Mouse (Mus musculus): ENCODE measurements at regions not wholly inside any gene's neighbourhood (a gene's known extent, or its start where the extent isn't known, plus 50 kb on each side); places are given as distances from the start of the nearest gene placed in this dataset.

- Histone ChIP-seq H3K4me2 (replicated peaks; ENCODE audit: low read depth, low read length) (no peak overlapping the region), H3K4me1 (ENCODE audit: control insufficient read depth, insufficient read depth, low read length) (no peaks in the 10 kb centered on the region), H3K9ac (ENCODE audit: low read depth, low read length) (no peak overlapping the region), H3K4me3 (ENCODE audit: low read length) (no peak overlapping the region), H3K27ac (ENCODE audit: low read depth, low read length) (no peak overlapping the region), H3K9me3 (ENCODE audit: control insufficient read depth, low read length) (no peaks in the 10 kb centered on the region; the same call in 1 of the 2 replicates), H3K27me3 (ENCODE audit: control insufficient read depth, insufficient read depth, low read length) (no peaks in the 10 kb centered on the region), H3K36me3 (ENCODE audit: control insufficient read depth, insufficient read depth, low read length) (no peaks in the 10 kb centered on the region)
- no peak for ATAC-seq (ENCODE audit: low FRiP score, low TSS enrichment)
- 89% methylated on average over 14 of the region's 14 CpGs for WGBS
Observed at GRCm38 (mm10) chr3:52676886-52677670, 340.0 kb downstream of the Cog6 start.

DNA sequence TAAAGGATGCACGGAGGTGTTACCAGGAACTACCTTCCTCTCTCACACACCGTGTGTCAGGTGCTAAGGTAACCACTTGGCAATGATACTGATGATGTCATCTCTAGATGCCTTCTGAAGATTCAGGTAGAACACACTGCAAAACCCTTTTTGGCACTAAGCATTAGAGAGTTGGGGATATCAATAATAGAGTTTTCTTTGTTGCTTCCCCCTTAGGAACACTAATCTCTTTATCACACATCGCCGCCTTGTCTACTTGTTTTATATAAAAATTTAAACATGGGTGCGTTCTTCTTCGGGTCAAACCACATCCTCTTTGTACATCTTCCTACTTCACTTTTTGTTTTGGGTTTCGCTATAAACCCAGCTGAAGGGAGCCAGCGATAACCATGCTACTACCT, 346.4 kb downstream of the Cog6 start:
- H3K9ac ChIP-seq (ENCODE audit: low read depth, low read length) = no peak overlapping the region
- 0 out of 2 replicates have a peak, but pooled peaks cover 3% of the 10 kb centered on the region for H3K4me1 ChIP-seq (ENCODE audit: control insufficient read depth, insufficient read depth, low read length)
- no peaks in the 10 kb centered on the region for H3K27me3 ChIP-seq (ENCODE audit: control insufficient read depth, insufficient read depth, low read length)
- no peaks in the 10 kb centered on the region for H3K36me3 ChIP-seq (ENCODE audit: control insufficient read depth, insufficient read depth, low read length)
- H3K4me3 ChIP-seq (ENCODE audit: low read length) = no peak overlapping the region
- ATAC-seq (ENCODE audit: low FRiP score, low TSS enrichment) = no peak
- WGBS = 96% methylated on average over 8 of the region's 8 CpGs
- no peak overlapping the region for H3K4me2 ChIP-seq (replicated peaks; ENCODE audit: low read depth, low read length)
- no peaks in the 10 kb centered on the region for H3K9me3 ChIP-seq (ENCODE audit: control insufficient read depth, low read length)
- H3K27ac ChIP-seq (ENCODE audit: low read depth, low read length) = no peak overlapping the region

DNA sequence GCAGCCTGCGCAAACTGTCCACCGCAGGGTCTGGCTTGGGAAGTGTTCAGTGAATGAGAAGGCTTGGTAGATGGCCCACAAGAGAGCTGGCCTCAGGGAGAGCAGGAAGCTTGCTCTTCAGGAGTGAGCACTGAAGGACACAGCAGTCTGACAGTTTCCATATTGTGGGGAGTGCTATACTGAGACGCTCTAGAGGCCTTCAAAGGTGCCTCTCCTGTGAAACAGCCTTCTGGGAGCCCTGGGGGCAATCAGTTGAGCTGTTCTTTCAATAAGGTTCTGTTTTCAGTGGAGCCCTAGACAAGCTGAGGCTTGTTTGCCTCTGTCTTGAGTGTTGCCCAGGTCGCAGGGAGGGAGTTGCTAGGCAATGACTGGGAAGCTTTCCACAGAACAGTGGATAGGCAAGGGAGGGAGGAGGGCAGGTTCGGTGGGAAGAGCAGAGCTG, 353.9 kb downstream of the Cog6 start:
- Histone ChIP-seq H3K4me2 (replicated peaks; ENCODE audit: low read depth, low read length) (no peak overlapping the region), H3K27me3 (ENCODE audit: control insufficient read depth, insufficient read depth, low read length) (no peaks in the 10 kb centered on the region), H3K4me3 (ENCODE audit: low read length) (no peak overlapping the region), H3K27ac (ENCODE audit: low read depth, low read length) (no peak overlapping the region), H3K4me1 (ENCODE audit: control insufficient read depth, insufficient read depth, low read length) (peaks cover 5% of the 10 kb centered on the region; the same call in 1 of the 2 replicates), H3K36me3 (ENCODE audit: control insufficient read depth, insufficient read depth, low read length) (no peaks in the 10 kb centered on the region), H3K9ac (ENCODE audit: low read depth, low read length) (no peak overlapping the region), H3K9me3 (ENCODE audit: control insufficient read depth, low read length) (no peaks in the 10 kb centered on the region)
- no peak for ATAC-seq (ENCODE audit: low FRiP score, low TSS enrichment)
- WGBS = 55% methylated on average over 5 of the region's 5 CpGs

DNA sequence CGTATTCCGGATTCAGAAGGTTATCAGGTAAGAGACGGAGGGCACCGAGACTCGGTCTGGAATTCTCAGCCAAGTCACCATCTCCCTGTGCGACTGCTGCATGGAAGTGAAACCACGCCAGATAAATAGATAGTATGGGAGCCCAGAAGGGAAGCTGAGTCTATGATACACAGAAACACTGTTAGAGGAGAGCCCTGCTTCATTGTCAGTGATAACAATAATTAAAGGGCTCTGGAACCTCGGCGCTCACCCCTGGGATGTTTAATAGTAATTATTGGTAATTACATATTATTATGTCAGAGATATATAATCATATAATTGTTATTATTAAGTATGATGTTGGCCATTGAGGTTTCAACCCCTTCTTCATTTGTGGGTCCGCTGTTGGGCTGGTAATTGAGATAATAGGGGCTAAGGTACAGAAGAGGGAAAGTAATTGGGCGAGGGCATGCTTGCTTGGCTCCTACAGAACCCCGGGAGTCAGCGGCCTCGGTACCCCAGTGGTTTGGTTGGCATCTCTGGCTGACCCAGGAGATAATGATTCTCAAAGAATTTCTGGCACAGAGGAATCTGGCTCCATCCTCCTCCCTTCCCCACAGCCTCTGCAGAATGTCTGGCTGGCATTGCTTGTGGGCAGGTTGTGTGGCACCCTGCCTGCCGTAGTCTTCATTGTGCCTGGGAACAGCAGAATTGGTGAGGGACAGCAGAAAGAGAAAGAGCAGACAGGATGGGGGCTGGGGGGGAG, 354.7 kb downstream of the Cog6 start:
- H3K4me1 ChIP-seq (ENCODE audit: control insufficient read depth, insufficient read depth, low read length) = peaks cover 5% of the 10 kb centered on the region; the same call in 1 of the 2 replicates
- no peak for ATAC-seq (ENCODE audit: low FRiP score, low TSS enrichment)
- no peaks in the 10 kb centered on the region for H3K9me3 ChIP-seq (ENCODE audit: control insufficient read depth, low read length)
- no peaks in the 10 kb centered on the region for H3K27me3 ChIP-seq (ENCODE audit: control insufficient read depth, insufficient read depth, low read length)
- no peak overlapping the region for H3K27ac ChIP-seq (ENCODE audit: low read depth, low read length)
- H3K4me2 ChIP-seq (replicated peaks; ENCODE audit: low read depth, low read length) = no peak overlapping the region
- H3K36me3 ChIP-seq (ENCODE audit: control insufficient read depth, insufficient read depth, low read length) = no peaks in the 10 kb centered on the region
- no peak overlapping the region for H3K9ac ChIP-seq (ENCODE audit: low read depth, low read length)
- 92% methylated on average over 15 of the region's 15 CpGs for WGBS
- no peak overlapping the region for H3K4me3 ChIP-seq (ENCODE audit: low read length)

DNA sequence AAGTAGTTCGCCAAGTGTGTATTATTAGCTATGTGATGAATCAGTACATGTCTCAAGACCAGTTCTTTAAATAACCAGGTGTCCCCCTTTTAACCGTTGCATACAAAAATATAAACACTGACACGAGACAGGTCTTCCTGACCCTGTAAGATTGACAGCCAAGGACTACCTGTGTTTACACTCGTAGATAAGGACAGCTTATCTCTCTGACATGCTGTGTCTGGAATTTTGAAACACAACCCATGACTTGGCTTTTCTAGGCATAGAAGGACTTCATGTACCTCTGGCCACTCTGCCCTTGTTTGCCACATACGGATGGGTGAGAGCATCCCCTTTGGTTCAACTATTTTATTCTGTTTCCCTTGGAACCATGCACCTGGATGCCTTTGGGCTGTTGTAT, 364.0 kb downstream of the Cog6 start:
- no peak overlapping the region for H3K27ac ChIP-seq (ENCODE audit: low read depth, low read length)
- 74% methylated on average over 5 of the region's 5 CpGs for WGBS
- no peak for ATAC-seq (ENCODE audit: low FRiP score, low TSS enrichment)

DNA sequence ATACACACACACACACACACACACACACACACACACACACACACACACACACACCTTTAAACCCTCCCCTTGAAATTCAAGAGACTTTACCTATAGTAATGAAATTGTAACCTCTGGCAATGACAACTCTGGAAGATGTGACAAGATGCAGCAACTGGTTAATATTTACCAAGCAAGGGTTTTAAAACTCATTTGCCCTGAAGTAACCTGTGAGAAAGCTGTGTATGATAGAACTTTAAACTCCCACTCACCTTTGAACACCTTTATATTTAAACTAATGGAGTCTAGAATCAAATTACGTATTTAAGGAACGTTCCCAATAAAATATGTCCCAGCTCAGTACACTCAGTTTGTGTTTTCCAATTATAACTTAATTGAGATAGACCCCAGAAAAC, 364.6 kb downstream of the Cog6 start:
- Histone ChIP-seq H3K4me3 (ENCODE audit: low read length) (no peak overlapping the region), H3K4me1 (ENCODE audit: control insufficient read depth, insufficient read depth, low read length) (no peaks in the 10 kb centered on the region), H3K36me3 (ENCODE audit: control insufficient read depth, insufficient read depth, low read length) (no peaks in the 10 kb centered on the region), H3K27me3 (ENCODE audit: control insufficient read depth, insufficient read depth, low read length) (no peaks in the 10 kb centered on the region), H3K9ac (ENCODE audit: low read depth, low read length) (no peak overlapping the region), H3K4me2 (replicated peaks; ENCODE audit: low read depth, low read length) (no peak overlapping the region), H3K27ac (ENCODE audit: low read depth, low read length) (no peak overlapping the region), H3K9me3 (ENCODE audit: control insufficient read depth, low read length) (peaks cover 2% of the 10 kb centered on the region; the same call in 1 of the 2 replicates)
- WGBS = 65% methylated on average over 2 of the region's 2 CpGs
- no peak for ATAC-seq (ENCODE audit: low FRiP score, low TSS enrichment)

More for the DNA sequence above, 364.0 kb downstream of the Cog6 start:
- H3K9me3 ChIP-seq (ENCODE audit: control insufficient read depth, low read length) = peaks cover 2% of the 10 kb centered on the region; the same call in 1 of the 2 replicates
- no peak overlapping the region for H3K4me3 ChIP-seq (ENCODE audit: low read length)
- H3K36me3 ChIP-seq (ENCODE audit: control insufficient read depth, insufficient read depth, low read length) = no peaks in the 10 kb centered on the region
- no peak overlapping the region for H3K4me2 ChIP-seq (replicated peaks; ENCODE audit: low read depth, low read length)
- no peaks in the 10 kb centered on the region for H3K27me3 ChIP-seq (ENCODE audit: control insufficient read depth, insufficient read depth, low read length)
- H3K4me1 ChIP-seq (ENCODE audit: control insufficient read depth, insufficient read depth, low read length) = no peaks in the 10 kb centered on the region
- H3K9ac ChIP-seq (ENCODE audit: low read depth, low read length) = no peak overlapping the region

GRCm38 (mm10) chr3:52651862-52652475, 365.1 kb downstream of the Cog6 start:
- Histone ChIP-seq H3K36me3 (ENCODE audit: control insufficient read depth, insufficient read depth, low read length) (no peaks in the 10 kb centered on the region), H3K9me3 (ENCODE audit: control insufficient read depth, low read length) (peaks cover 2% of the 10 kb centered on the region; the same call in 1 of the 2 replicates), H3K4me2 (replicated peaks; ENCODE audit: low read depth, low read length) (no peak overlapping the region), H3K27me3 (ENCODE audit: control insufficient read depth, insufficient read depth, low read length) (no peaks in the 10 kb centered on the region), H3K4me3 (ENCODE audit: low read length) (no peak overlapping the region), H3K9ac (ENCODE audit: low read depth, low read length) (no peak overlapping the region), H3K27ac (ENCODE audit: low read depth, low read length) (no peak overlapping the region), H3K4me1 (ENCODE audit: control insufficient read depth, insufficient read depth, low read length) (no peaks in the 10 kb centered on the region)
- ATAC-seq (ENCODE audit: low FRiP score, low TSS enrichment) = no peak
- WGBS = 43% methylated on average over 7 of the region's 7 CpGs

GRCm38 (mm10) chr3:52650071-52650470, 367.0 kb downstream of the Cog6 start:
- Histone ChIP-seq H3K9ac (ENCODE audit: low read depth, low read length) (no peak overlapping the region), H3K27me3 (ENCODE audit: control insufficient read depth, insufficient read depth, low read length) (no peaks in the 10 kb centered on the region), H3K4me3 (ENCODE audit: low read length) (no peak overlapping the region), H3K9me3 (ENCODE audit: control insufficient read depth, low read length) (no peaks in the 10 kb centered on the region), H3K4me1 (ENCODE audit: control insufficient read depth, insufficient read depth, low read length) (no peaks in the 10 kb centered on the region), H3K27ac (ENCODE audit: low read depth, low read length) (no peak overlapping the region), H3K4me2 (replicated peaks; ENCODE audit: low read depth, low read length) (no peak overlapping the region), H3K36me3 (ENCODE audit: control insufficient read depth, insufficient read depth, low read length) (no peaks in the 10 kb centered on the region)
- no peak for ATAC-seq (ENCODE audit: low FRiP score, low TSS enrichment)
- WGBS = 92% methylated on average over 3 of the region's 3 CpGs
